Mouse (Mus musculus): ENCODE results near the gene Car14.
"Not testable (repeated sequence)": the region's sequence is repeated elsewhere in the genome, so short reads cannot be mapped to it uniquely, and the experiment has no call there.

DNA sequence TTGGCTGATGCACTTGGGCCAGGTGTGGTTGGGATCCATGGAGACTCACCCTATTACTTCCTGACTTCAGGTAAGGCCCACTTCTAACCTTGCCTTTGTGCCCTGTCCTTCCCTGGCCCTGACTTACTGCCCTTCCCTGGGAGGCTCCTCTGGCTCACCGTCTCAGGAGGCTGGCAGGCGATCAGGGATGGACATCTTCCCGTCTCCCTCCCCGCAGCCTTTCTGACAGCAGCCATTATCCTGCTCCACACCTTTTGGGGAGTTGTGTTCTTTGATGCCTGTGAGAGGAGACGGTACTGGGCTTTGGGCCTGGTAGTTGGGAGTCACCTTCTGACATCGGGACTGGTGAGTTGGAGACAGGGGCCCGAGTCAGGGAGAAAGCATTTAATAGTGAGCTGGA lies 9.0 kb downstream of the Car14 start:
- not testable (repeated sequence) for TF ChIP-seq CTCF (IDR thresholded peaks at IDR 0.05; ENCODE audit: borderline replicate concordance, insufficient read depth, low read depth, low read length); POLR2A (IDR thresholded peaks at IDR 0.05; ENCODE audit: borderline replicate concordance, insufficient read depth, low read length)
